Mouse (Mus musculus) hindbrain, embryonic 16.5 days (tissue): Measurements from ENCODE around the gene Piezo1. TPM values are rescaled to one million over a fixed set of nuclear protein-coding genes. Genes with fewer than 3 reads are reported as not detected.

Experiments
- ATAC-seq: fragments of 200-750 bp; cut with Nextera tagmentation; 2 replicates; pipeline ENCODE4 v1.8.0; 2017; ENCODE audit warnings: moderate TSS enrichment, moderate library complexity
- H3K27ac ChIP-seq: fragments of 300-500 bp; sonication (generic); 2 replicates; pipeline ENCODE4 v1.5.1; 2014; ENCODE audit warnings: low read depth, mild to moderate bottlenecking, control low read depth, low read length, moderate library complexity
- H3K27me3 ChIP-seq: fragments of 300-500 bp; sonication (generic); replicated peaks from 2 replicates; pipeline ENCODE4 v1.6.1; 2014; ENCODE audit warnings: low read length; ENCODE audit not compliant: control insufficient read depth, insufficient read depth
- H3K36me3 ChIP-seq: fragments of 300-500 bp; sonication (generic); 2 replicates; pipeline ENCODE4 v1.6.1; 2014; ENCODE audit warnings: mild to moderate bottlenecking, low read length, moderate library complexity, mixed read lengths; ENCODE audit not compliant: control insufficient read depth, insufficient read depth
- H3K4me1 ChIP-seq: fragments of 300-500 bp; sonication (generic); 2 replicates; pipeline ENCODE4 v1.6.1; 2014; ENCODE audit warnings: low read depth, low read length; ENCODE audit not compliant: control insufficient read depth, insufficient read depth
- H3K4me2 ChIP-seq: fragments of 300-500 bp; sonication (generic); 2 replicates; pipeline ENCODE4 v1.6.1; 2014; ENCODE audit warnings: mild to moderate bottlenecking, low read length, control low read depth, moderate library complexity
- H3K4me3 ChIP-seq: fragments of 300-500 bp; sonication (generic); 2 replicates; pipeline ENCODE4 v1.5.1; 2014; ENCODE audit warnings: mild to moderate bottlenecking, low read length, control low read depth, moderate library complexity
- H3K9ac ChIP-seq: fragments of 300-500 bp; sonication (generic); 2 replicates; pipeline ENCODE4 v1.6.1; 2014; ENCODE audit warnings: low read depth, mild to moderate bottlenecking, control low read depth, low read length, moderate library complexity
- H3K9me3 ChIP-seq: fragments of 300-500 bp; sonication (generic); 2 replicates; pipeline ENCODE4 v1.6.1; 2014; ENCODE audit warnings: mild to moderate bottlenecking, low read length, moderate library complexity; ENCODE audit not compliant: control insufficient read depth
- WGBS: fragments of 180-500 bp; shearing (Covaris S2); extraction: QIAGEN DNeasy Blood & Tissue Kit; methylation state at CpG from one replicate; pipeline ENCODE4 v1.1.7; 2014; 5-methylcytosine and 5-hydroxymethylcytosine counted together
- polyA plus RNA-seq: library from polyadenylated mRNA; unstranded; fragments of >200 nt; fragmentation: Nextera tagmentation; extraction: Ambion mirVana; gene quantifications from 2 replicates; pipeline ENCODE4 v1.2.1, GENCODE M21; 2015

Gene Piezo1
- polyA plus RNA-seq, 1 experiment from 2014 or later, result 1.7 TPM

GRCm38 (mm10) chr8:122550234-122550994 is 715 bp downstream of the Piezo1 start:
- Histone ChIP-seq H3K4me3 (peak overlapping the region; percentile 62), H3K27me3 (peaks cover 16% of the 10 kb centered on the region), H3K4me2 (peak overlapping the region; percentile 93), H3K9me3 (no peaks in the 10 kb centered on the region), H3K4me1 (peaks cover 18% of the 10 kb centered on the region), H3K9ac (peak overlapping the region; percentile 71), H3K36me3 (no peaks in the 10 kb centered on the region), H3K27ac (peak overlapping the region; percentile 39; the same call in 1 of the 2 replicates)
- WGBS, result 5% methylated on average over 33 of the region's 52 CpGs
- ATAC-seq, result peak; percentile 57

- Histone ChIP-seq H3K36me3 (no peaks in the 10 kb centered on the region), H3K9me3 (no peaks in the 10 kb centered on the region), H3K4me1 (peaks cover 18% of the 10 kb centered on the region), H3K4me3 (no peak overlapping the region), H3K27me3 (peaks cover 16% of the 10 kb centered on the region), H3K4me2 (no peak overlapping the region), H3K9ac (no peak overlapping the region), H3K27ac (no peak overlapping the region)
- 82% methylated on average over 3 of the region's 3 CpGs for WGBS
- no peak for ATAC-seq
Measured at GRCm38 (mm10) chr8:122548891-122549439, 2.2 kb downstream of the Piezo1 start.

- H3K9ac ChIP-seq, result no peak overlapping the region
- H3K27ac ChIP-seq, result no peak overlapping the region
- ATAC-seq, result no peak
- peaks cover 16% of the 10 kb centered on the region for H3K27me3 ChIP-seq
- no peak overlapping the region for H3K4me3 ChIP-seq
- H3K4me2 ChIP-seq, result no peak overlapping the region
- H3K4me1 ChIP-seq, result peaks cover 18% of the 10 kb centered on the region
- 79% methylated on average over 13 of the region's 13 CpGs for WGBS
- H3K9me3 ChIP-seq, result no peaks in the 10 kb centered on the region
- no peaks in the 10 kb centered on the region for H3K36me3 ChIP-seq
Measured at GRCm38 (mm10) chr8:122548331-122548730, 2.8 kb downstream of the Piezo1 start.

DNA sequence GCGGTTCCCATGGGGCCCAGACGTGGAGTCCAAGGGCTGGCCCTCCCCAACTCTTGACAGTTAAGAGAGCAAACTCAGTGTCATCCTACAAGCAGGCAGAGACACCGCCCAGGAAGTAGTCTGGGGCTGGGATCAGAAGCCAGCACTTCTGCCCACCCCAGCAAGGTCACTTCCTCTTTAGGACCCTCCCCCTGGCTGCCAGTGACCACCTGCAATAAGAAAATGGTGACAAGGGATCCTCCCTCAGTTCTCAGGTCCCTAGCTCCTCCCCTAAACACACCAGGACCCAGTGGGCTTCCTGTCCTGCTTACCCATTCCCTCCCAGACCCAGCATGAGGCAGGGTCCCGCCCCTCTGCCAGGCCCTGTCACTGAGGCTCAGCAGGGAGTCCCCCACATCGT is 3.3 kb downstream of the Piezo1 start:
- no peak overlapping the region for H3K4me3 ChIP-seq
- 36% methylated on average over 5 of the region's 5 CpGs for WGBS
- H3K4me1 ChIP-seq, result peaks cover 18% of the 10 kb centered on the region
- no peaks in the 10 kb centered on the region for H3K9me3 ChIP-seq
- no peaks in the 10 kb centered on the region for H3K36me3 ChIP-seq
- no peak for ATAC-seq
- H3K27me3 ChIP-seq, result peaks cover 16% of the 10 kb centered on the region
- H3K4me2 ChIP-seq, result no peak overlapping the region
- no peak overlapping the region for H3K27ac ChIP-seq
- H3K9ac ChIP-seq, result no peak overlapping the region

DNA sequence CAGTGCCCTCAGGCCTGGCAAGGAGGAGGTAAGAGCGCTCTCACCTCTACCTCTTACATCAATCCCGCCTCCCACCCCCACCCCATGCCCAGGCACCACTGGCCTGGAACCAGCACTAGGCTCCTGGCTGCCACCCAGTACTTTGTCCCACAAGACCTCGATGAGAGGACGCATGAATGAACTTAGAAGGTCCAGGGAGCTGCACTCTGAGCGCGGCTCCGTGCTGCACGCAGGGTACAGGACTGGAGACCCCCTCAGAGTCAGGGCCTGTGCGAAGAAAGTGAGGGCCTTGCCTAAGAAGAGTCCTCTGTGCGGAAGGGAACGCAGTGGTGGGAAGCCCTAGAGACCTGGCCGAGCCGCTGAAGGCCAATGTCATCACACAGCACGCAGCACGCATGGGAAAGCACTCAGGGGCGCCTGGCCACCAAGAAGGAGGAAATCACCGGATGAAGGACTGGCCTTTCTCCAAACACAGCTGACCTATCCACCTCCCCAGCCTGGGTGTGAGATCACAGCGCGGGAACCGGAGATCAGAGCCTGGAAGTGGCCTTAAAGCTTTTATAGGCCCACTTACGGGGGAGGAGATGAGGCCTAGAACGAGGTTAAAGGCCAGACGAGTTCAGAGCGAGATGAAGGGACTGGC is 4.2 kb downstream of the Piezo1 start:
- Histone ChIP-seq H3K4me3 (no peak overlapping the region), H3K9me3 (no peaks in the 10 kb centered on the region), H3K27ac (no peak overlapping the region), H3K4me2 (no peak overlapping the region), H3K9ac (peak overlapping the region; percentile 13; the same call in 1 of the 2 replicates), H3K4me1 (peaks cover 18% of the 10 kb centered on the region), H3K27me3 (peaks cover 13% of the 10 kb centered on the region), H3K36me3 (no peaks in the 10 kb centered on the region)
- 62% methylated on average over 24 of the region's 24 CpGs for WGBS
- no peak for ATAC-seq

DNA sequence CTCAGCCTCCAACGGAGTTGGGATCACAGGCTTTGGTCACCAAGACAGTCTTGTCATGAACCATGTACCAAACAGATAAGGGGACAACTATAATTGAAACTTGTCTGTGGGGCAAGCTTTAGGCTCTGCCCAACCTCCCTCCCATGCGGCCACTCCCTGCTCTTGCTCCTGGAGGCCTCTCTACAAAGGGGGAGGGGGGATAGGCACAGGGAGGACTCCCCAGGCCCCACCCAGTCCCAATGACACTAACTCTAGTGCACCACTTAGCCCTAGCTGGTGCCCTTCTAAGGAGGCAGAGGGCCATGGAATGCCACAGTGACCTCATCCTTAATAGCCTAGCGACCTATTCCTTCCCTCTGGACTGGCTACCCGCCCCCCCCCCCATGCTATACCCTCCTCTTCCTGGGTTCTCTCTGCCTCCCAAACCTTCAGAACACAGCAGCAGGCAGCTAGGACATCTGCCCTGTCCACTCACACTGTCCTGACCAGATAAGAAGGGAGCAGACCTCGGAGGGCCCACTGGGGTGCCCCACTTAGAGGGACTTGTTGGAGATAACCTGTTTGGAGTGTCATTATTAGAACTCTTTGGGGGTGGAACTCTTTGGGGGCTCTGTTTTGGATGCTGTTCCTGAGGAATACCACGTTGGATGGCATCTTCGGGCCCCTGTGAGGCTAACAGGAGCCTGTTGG is 4.9 kb downstream of the Piezo1 start:
- Histone ChIP-seq H3K9ac (no peak overlapping the region), H3K27ac (no peak overlapping the region), H3K9me3 (no peaks in the 10 kb centered on the region), H3K4me1 (peaks cover 17% of the 10 kb centered on the region), H3K4me3 (no peak overlapping the region), H3K36me3 (no peaks in the 10 kb centered on the region), H3K4me2 (no peak overlapping the region), H3K27me3 (peaks cover 7% of the 10 kb centered on the region)
- ATAC-seq, result no peak
- WGBS, result 87% methylated on average over 6 of the region's 7 CpGs

DNA sequence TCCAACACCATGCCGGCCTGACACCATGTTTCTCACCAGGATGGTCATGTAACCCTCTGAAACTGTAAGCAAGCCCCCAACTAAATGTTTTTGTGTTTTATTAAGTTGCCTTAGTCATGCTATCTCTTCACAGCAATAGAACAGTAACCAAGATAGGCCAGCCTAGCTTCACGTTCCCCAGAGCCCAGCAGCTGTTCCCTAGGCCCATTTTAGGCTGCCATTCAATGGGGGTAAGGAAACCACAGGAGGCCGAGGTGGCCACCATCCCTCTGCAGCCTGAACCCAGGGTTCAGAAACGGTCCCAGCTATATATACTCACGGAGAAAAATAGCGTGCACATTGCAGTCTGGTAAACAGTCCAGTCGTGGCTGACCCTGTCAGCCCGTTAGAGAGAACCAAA is 7.0 kb downstream of the Piezo1 start:
- 87% methylated on average over 8 of the region's 8 CpGs for WGBS
- H3K27me3 ChIP-seq, result no peaks in the 10 kb centered on the region
- ATAC-seq, result no peak
- no peak overlapping the region for H3K4me2 ChIP-seq
- H3K36me3 ChIP-seq, result no peaks in the 10 kb centered on the region
- H3K4me1 ChIP-seq, result peaks cover 5% of the 10 kb centered on the region
- no peak overlapping the region for H3K27ac ChIP-seq
- H3K9me3 ChIP-seq, result no peaks in the 10 kb centered on the region
- H3K4me3 ChIP-seq, result no peak overlapping the region
- H3K9ac ChIP-seq, result no peak overlapping the region

- H3K36me3 ChIP-seq, result no peaks in the 10 kb centered on the region
- ATAC-seq, result no peak
- no peak overlapping the region for H3K27ac ChIP-seq
- H3K4me1 ChIP-seq, result no peaks in the 10 kb centered on the region
- 89% methylated on average over 9 of the region's 9 CpGs for WGBS
- H3K9me3 ChIP-seq, result no peaks in the 10 kb centered on the region
- no peaks in the 10 kb centered on the region for H3K27me3 ChIP-seq
- no peak overlapping the region for H3K9ac ChIP-seq
- H3K4me2 ChIP-seq, result no peak overlapping the region
- no peak overlapping the region for H3K4me3 ChIP-seq
Measured at GRCm38 (mm10) chr8:122538310-122539076, 12.6 kb downstream of the Piezo1 start.
